Mouse (Mus musculus): ENCODE data around the gene Pgm2l1.
A peak's percentile ranks its signal among the peaks of the same experiment; 100 is the strongest.

Pgm2l1 gene

GRCm38 (mm10) chr7:100295745-100296144, 68.6 kb downstream of the Pgm2l1 start:
- no peak for DNase-seq (ENCODE audit: low spot score in 2 of 2)

- no peak for DNase-seq (ENCODE audit: low spot score in 2 of 2)
Observed at GRCm38 (mm10) chr7:100296699-100297098, 69.5 kb downstream of the Pgm2l1 start.

GRCm38 (mm10) chr7:100298861-100299510, 71.8 kb downstream of the Pgm2l1 start:
- no peak for DNase-seq (ENCODE audit: low spot score in 2 of 2)

GRCm38 (mm10) chr7:100301390-100301789, 74.2 kb downstream of the Pgm2l1 start:
- DNase-seq (ENCODE audit: low spot score in 2 of 2) = no peak

GRCm38 (mm10) chr7:100302316-100302715, 75.1 kb downstream of the Pgm2l1 start:
- DNase-seq (ENCODE audit: low spot score in 2 of 2) = no peak

GRCm38 (mm10) chr7:100305894-100306293, 78.7 kb downstream of the Pgm2l1 start:
- no peak for DNase-seq (ENCODE audit: low spot score in 2 of 2)

- no peak for DNase-seq (ENCODE audit: low spot score in 2 of 2)
Observed at GRCm38 (mm10) chr7:100307872-100308653, 80.9 kb downstream of the Pgm2l1 start.

- DNase-seq (ENCODE audit: low spot score in 2 of 2) = no peak
Observed at GRCm38 (mm10) chr7:100309216-100309615, 82.0 kb downstream of the Pgm2l1 start.

- no peak for DNase-seq (ENCODE audit: low spot score in 2 of 2)
Observed at GRCm38 (mm10) chr7:100309679-100310078, 82.5 kb downstream of the Pgm2l1 start.

GRCm38 (mm10) chr7:100310290-100310689, 83.1 kb downstream of the Pgm2l1 start:
- DNase-seq (ENCODE audit: low spot score in 2 of 2) = no peak

- no peak for DNase-seq (ENCODE audit: low spot score in 2 of 2)
Observed at GRCm38 (mm10) chr7:100312716-100313115, 85.5 kb downstream of the Pgm2l1 start.

GRCm38 (mm10) chr7:100316924-100317323, 89.7 kb downstream of the Pgm2l1 start:
- DNase-seq (ENCODE audit: low spot score in 2 of 2) = no peak

GRCm38 (mm10) chr7:100317534-100317933, 90.3 kb downstream of the Pgm2l1 start:
- no peak for DNase-seq (ENCODE audit: low spot score in 2 of 2)

- DNase-seq (ENCODE audit: low spot score in 2 of 2) = no peak
Observed at GRCm38 (mm10) chr7:100323721-100324120, 96.5 kb downstream of the Pgm2l1 start.

- DNase-seq (ENCODE audit: low spot score in 2 of 2) = peak in 1 of 2 experiments; percentile 18
Observed at GRCm38 (mm10) chr7:100325482-100325881, 98.3 kb downstream of the Pgm2l1 start.

- no peak for DNase-seq (ENCODE audit: low spot score in 2 of 2)
Observed at GRCm38 (mm10) chr7:100327514-100327913, 100.3 kb downstream of the Pgm2l1 start.
